Mouse (Mus musculus) urinary bladder, adult 2 months (tissue): ENCODE results near the gene Tmem163. TPM values are rescaled to one million over a fixed set of nuclear protein-coding genes. Genes with fewer than 3 reads are reported as not detected.

Source experiments
- polyA plus RNA-seq: library from polyadenylated mRNA; depleted of rRNA; stranded (reverse); fragments of >200 nt; gene quantifications from 2 replicates; pipeline ENCODE4 v1.2.3, GENCODE M21; 2012; rRNA removed

Tmem163 gene
- polyA plus RNA-seq, 1 experiment = 0.21 TPM

Other genes with a start within 250 kb of the Tmem163 start
- not detected in 2 replicates for gene Acmsd, start 49.9 kb upstream of the Tmem163 start, polyA plus RNA-seq
- gene Ccnt2, start 94.6 kb upstream of the Tmem163 start, polyA plus RNA-seq = 39.7 and 39.8 TPM in 2 replicates
- gene Map3k19, start 175.5 kb upstream of the Tmem163 start, polyA plus RNA-seq = 0.01 and 0.08 TPM in 2 replicates
- 16.8 and 21.3 TPM in 2 replicates for gene Rab3gap1, start 189.2 kb upstream of the Tmem163 start, polyA plus RNA-seq